Mouse (Mus musculus) megakaryocyte-erythroid progenitor cell, adult 5-6 weeks (primary cell): Measurements from ENCODE around the gene Bcat1. TPM values are rescaled to one million over a fixed set of nuclear protein-coding genes. Genes with fewer than 3 reads are reported as not detected.

Experiments
- ATAC-seq: replicated peaks from 2 replicates; pipeline ENCODE4 v1.8.0; 2016; ENCODE audit warnings: mild to moderate bottlenecking, inconsistent platforms; ENCODE audit not compliant: severe bottlenecking, poor library complexity, low FRiP score, low TSS enrichment
- total RNA-seq, 2 experiments: library from RNA; stranded (forward) in 1 of 2; stranded (reverse) in 1 of 2; fragments of 200-1000, 215-1000 nt in 1 of 2; fragments of >200 nt in 1 of 2; fragmentation: Nextera tagmentation in 1 of 2; gene quantifications; 2 replicates each; pipeline ENCODE4 v1.2.3; 2014 to 2017

The Bcat1 gene
- total RNA-seq, 2 experiments from 2014 or later = 0.47 to 2.7 TPM

- no peak for ATAC-seq
These were observed 57.7 kb downstream of the Bcat1 start for GRCm38 (mm10) chr6:145018295-145018694.

GRCm38 (mm10) chr6:145017508-145017907, 58.5 kb downstream of the Bcat1 start:
- ATAC-seq = peak; percentile 95

GRCm38 (mm10) chr6:145016639-145017038, 59.3 kb downstream of the Bcat1 start:
- ATAC-seq = no peak

GRCm38 (mm10) chr6:145014944-145015343, 61.0 kb downstream of the Bcat1 start:
- no peak for ATAC-seq

GRCm38 (mm10) chr6:145012699-145013098, 63.3 kb downstream of the Bcat1 start:
- ATAC-seq = no peak

GRCm38 (mm10) chr6:145011141-145011540, 64.8 kb downstream of the Bcat1 start:
- no peak for ATAC-seq

GRCm38 (mm10) chr6:145009859-145010818, 65.8 kb downstream of the Bcat1 start:
- ATAC-seq = peak; percentile 62

- no peak for ATAC-seq
These were observed 72.5 kb downstream of the Bcat1 start for GRCm38 (mm10) chr6:145003459-145003858.

- ATAC-seq = no peak
These were observed 73.7 kb downstream of the Bcat1 start for GRCm38 (mm10) chr6:145002094-145002936.

GRCm38 (mm10) chr6:145001493-145001892, 74.5 kb downstream of the Bcat1 start:
- no peak for ATAC-seq

- peak; percentile 66; the same call in 1 of the 2 replicates for ATAC-seq
These were observed 78.8 kb downstream of the Bcat1 start for GRCm38 (mm10) chr6:144997229-144997628.

- ATAC-seq = no peak
These were observed 83.9 kb downstream of the Bcat1 start for GRCm38 (mm10) chr6:144992111-144992510.

- ATAC-seq = no peak
These were observed 86.8 kb downstream of the Bcat1 start for GRCm38 (mm10) chr6:144989193-144989592.

GRCm38 (mm10) chr6:144987676-144988075, 88.3 kb downstream of the Bcat1 start:
- ATAC-seq = no peak

GRCm38 (mm10) chr6:144987216-144987615, 88.8 kb downstream of the Bcat1 start:
- ATAC-seq = no peak

- ATAC-seq = no peak
These were observed 91.8 kb downstream of the Bcat1 start for GRCm38 (mm10) chr6:144984221-144984620.

GRCm38 (mm10) chr6:144982093-144982492, 93.9 kb downstream of the Bcat1 start:
- ATAC-seq = no peak

GRCm38 (mm10) chr6:144972351-144972750, 103.6 kb downstream of the Bcat1 start:
- ATAC-seq = no peak

- peak; percentile 55; the same call in 1 of the 2 replicates for ATAC-seq
These were observed 105.1 kb downstream of the Bcat1 start for GRCm38 (mm10) chr6:144970900-144971299.

- no peak for ATAC-seq
These were observed 108.4 kb downstream of the Bcat1 start for GRCm38 (mm10) chr6:144967536-144967935.
